Mouse (Mus musculus): ENCODE results near the gene Dscam. TPM values are rescaled to one million over a fixed set of nuclear protein-coding genes. Genes with fewer than 3 reads are reported as not detected.

The Dscam gene
- polyA plus RNA-seq, 1 experiment, result 0.03 TPM

GRCm38 (mm10) chr16:96855060-96855459, 315.5 kb downstream of the Dscam start:
- H3K4me1 ChIP-seq (ENCODE audit: control insufficient read depth, insufficient read depth, insufficient read length, low read length), result no peaks in the 10 kb centered on the region
- H3K4me3 ChIP-seq (ENCODE audit: low read depth, low read length), result no peak overlapping the region
- no peaks in the 10 kb centered on the region for H3K36me3 ChIP-seq (ENCODE audit: control insufficient read depth, insufficient read depth, low read length)
- no peak overlapping the region for H3K27ac ChIP-seq (ENCODE audit: insufficient read depth, low read depth, low read length)
- TF ChIP-seq POLR2A (IDR thresholded peaks at IDR 0.05; ENCODE audit: low read depth, low read length) (no peak), CTCF (IDR thresholded peaks at IDR 0.05; ENCODE audit: extremely low read depth, insufficient read length, insufficient replicate concordance, low read depth, low read length) (no peak)
- 73% methylated on average over 4 of the region's 4 CpGs for WGBS
- no peaks in the 10 kb centered on the region for H3K27me3 ChIP-seq (ENCODE audit: control insufficient read depth, insufficient read depth, low read length)

DNA sequence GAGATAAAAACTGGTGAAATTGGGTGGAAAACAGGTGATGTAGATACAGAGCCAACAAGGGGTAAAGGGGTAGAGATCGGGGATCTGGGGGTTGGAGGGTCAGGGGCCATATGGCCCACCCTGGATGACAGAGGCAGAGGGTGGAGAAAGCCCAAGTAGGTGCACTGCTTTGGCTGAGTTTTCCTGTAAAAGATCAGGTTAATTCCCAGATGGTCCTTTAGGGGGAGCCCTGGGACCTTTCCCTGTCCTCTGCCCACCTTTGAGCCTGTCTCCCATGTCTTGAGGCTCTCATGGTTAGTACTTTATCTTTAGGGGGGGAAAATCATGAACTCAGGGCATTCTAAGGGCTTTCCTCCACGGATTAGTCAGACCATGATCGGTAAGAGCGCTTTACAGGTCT, 318.2 kb downstream of the Dscam start:
- no peaks in the 10 kb centered on the region for H3K36me3 ChIP-seq (ENCODE audit: control insufficient read depth, insufficient read depth, low read length)
- WGBS, result 22% methylated on average over 4 of the region's 4 CpGs
- TF ChIP-seq POLR2A (IDR thresholded peaks at IDR 0.05; ENCODE audit: low read depth, low read length) (no peak), CTCF (IDR thresholded peaks at IDR 0.05; ENCODE audit: extremely low read depth, insufficient read length, insufficient replicate concordance, low read depth, low read length) (peak; percentile 51; the same call in 1 of the 2 replicates)
- H3K4me1 ChIP-seq (ENCODE audit: control insufficient read depth, insufficient read depth, insufficient read length, low read length), result no peaks in the 10 kb centered on the region
- H3K27ac ChIP-seq (ENCODE audit: insufficient read depth, low read depth, low read length), result no peak overlapping the region
- no peaks in the 10 kb centered on the region for H3K27me3 ChIP-seq (ENCODE audit: control insufficient read depth, insufficient read depth, low read length)
- no peak overlapping the region for H3K4me3 ChIP-seq (ENCODE audit: low read depth, low read length)

DNA sequence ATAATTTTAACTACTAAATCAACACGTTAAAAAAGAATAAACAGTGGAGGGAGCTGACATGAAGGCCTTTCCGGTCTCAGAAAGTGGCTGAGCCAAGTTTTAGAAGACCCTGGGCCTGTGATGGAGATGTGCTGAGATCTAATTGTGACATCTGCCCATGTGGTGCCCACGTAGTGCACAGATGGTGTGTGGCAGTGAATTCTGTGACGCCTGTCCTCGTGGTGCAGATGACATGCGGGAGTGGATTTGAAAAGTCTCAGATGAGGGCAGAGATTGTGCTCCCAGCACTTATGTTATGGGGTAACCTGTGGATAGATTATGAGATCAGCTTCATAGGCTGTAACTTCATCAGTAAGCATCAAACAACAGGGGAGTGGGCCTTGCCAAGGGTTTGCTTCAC, 321.6 kb downstream of the Dscam start:
- 76% methylated on average over 6 of the region's 6 CpGs for WGBS
- no peaks in the 10 kb centered on the region for H3K4me1 ChIP-seq (ENCODE audit: control insufficient read depth, insufficient read depth, insufficient read length, low read length)
- no peaks in the 10 kb centered on the region for H3K36me3 ChIP-seq (ENCODE audit: control insufficient read depth, insufficient read depth, low read length)
- no peak overlapping the region for H3K4me3 ChIP-seq (ENCODE audit: low read depth, low read length)
- H3K27ac ChIP-seq (ENCODE audit: insufficient read depth, low read depth, low read length), result no peak overlapping the region
- TF ChIP-seq POLR2A (IDR thresholded peaks at IDR 0.05; ENCODE audit: low read depth, low read length) (no peak), CTCF (IDR thresholded peaks at IDR 0.05; ENCODE audit: extremely low read depth, insufficient read length, insufficient replicate concordance, low read depth, low read length) (no peak)
- no peaks in the 10 kb centered on the region for H3K27me3 ChIP-seq (ENCODE audit: control insufficient read depth, insufficient read depth, low read length)

DNA sequence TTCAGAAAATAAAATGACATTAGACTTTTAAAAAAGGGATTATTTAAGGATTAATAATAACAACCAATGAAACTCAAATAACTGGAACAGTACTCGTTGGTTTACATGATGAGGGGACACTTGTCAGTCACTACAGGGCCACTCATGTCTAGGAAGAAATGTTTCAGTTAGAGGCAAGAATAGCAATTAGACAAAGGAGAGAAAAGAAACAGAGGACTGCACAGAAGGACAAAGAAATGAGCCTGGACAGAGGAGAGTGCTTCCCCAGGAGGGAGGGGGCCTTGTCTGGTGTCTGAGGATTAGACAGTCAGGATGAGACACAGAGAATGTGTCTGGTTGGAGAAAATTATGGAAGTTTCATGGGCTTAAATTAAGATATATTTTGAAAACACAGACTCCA, 324.0 kb downstream of the Dscam start:
- H3K4me3 ChIP-seq (ENCODE audit: low read depth, low read length), result no peak overlapping the region
- TF ChIP-seq POLR2A (IDR thresholded peaks at IDR 0.05; ENCODE audit: low read depth, low read length) (no peak), CTCF (IDR thresholded peaks at IDR 0.05; ENCODE audit: extremely low read depth, insufficient read length, insufficient replicate concordance, low read depth, low read length) (no peak)
- H3K27ac ChIP-seq (ENCODE audit: insufficient read depth, low read depth, low read length), result no peak overlapping the region
- no peaks in the 10 kb centered on the region for H3K27me3 ChIP-seq (ENCODE audit: control insufficient read depth, insufficient read depth, low read length)
- WGBS, result 55% methylated on average over 1 of the region's 1 CpGs
- no peaks in the 10 kb centered on the region for H3K4me1 ChIP-seq (ENCODE audit: control insufficient read depth, insufficient read depth, insufficient read length, low read length)
- no peaks in the 10 kb centered on the region for H3K36me3 ChIP-seq (ENCODE audit: control insufficient read depth, insufficient read depth, low read length)

GRCm38 (mm10) chr16:96846113-96846512, 324.4 kb downstream of the Dscam start:
- Histone ChIP-seq H3K27ac (ENCODE audit: insufficient read depth, low read depth, low read length) (no peak overlapping the region), H3K36me3 (ENCODE audit: control insufficient read depth, insufficient read depth, low read length) (no peaks in the 10 kb centered on the region), H3K4me3 (ENCODE audit: low read depth, low read length) (no peak overlapping the region), H3K27me3 (ENCODE audit: control insufficient read depth, insufficient read depth, low read length) (no peaks in the 10 kb centered on the region), H3K4me1 (ENCODE audit: control insufficient read depth, insufficient read depth, insufficient read length, low read length) (no peaks in the 10 kb centered on the region)
- TF ChIP-seq POLR2A (IDR thresholded peaks at IDR 0.05; ENCODE audit: low read depth, low read length), result no peak
- TF ChIP-seq CTCF (IDR thresholded peaks at IDR 0.05; ENCODE audit: extremely low read depth, insufficient read length, insufficient replicate concordance, low read depth, low read length), result no peak
- WGBS, result 72% methylated on average over 3 of the region's 3 CpGs

GRCm38 (mm10) chr16:96845475-96846098, 325.0 kb downstream of the Dscam start:
- no peaks in the 10 kb centered on the region for H3K27me3 ChIP-seq (ENCODE audit: control insufficient read depth, insufficient read depth, low read length)
- no peak overlapping the region for H3K27ac ChIP-seq (ENCODE audit: insufficient read depth, low read depth, low read length)
- H3K36me3 ChIP-seq (ENCODE audit: control insufficient read depth, insufficient read depth, low read length), result no peaks in the 10 kb centered on the region
- TF ChIP-seq CTCF (IDR thresholded peaks at IDR 0.05; ENCODE audit: extremely low read depth, insufficient read length, insufficient replicate concordance, low read depth, low read length), result no peak
- TF ChIP-seq POLR2A (IDR thresholded peaks at IDR 0.05; ENCODE audit: low read depth, low read length), result no peak
- no peak overlapping the region for H3K4me3 ChIP-seq (ENCODE audit: low read depth, low read length)
- WGBS, result 72% methylated on average over 3 of the region's 3 CpGs
- H3K4me1 ChIP-seq (ENCODE audit: control insufficient read depth, insufficient read depth, insufficient read length, low read length), result no peaks in the 10 kb centered on the region

DNA sequence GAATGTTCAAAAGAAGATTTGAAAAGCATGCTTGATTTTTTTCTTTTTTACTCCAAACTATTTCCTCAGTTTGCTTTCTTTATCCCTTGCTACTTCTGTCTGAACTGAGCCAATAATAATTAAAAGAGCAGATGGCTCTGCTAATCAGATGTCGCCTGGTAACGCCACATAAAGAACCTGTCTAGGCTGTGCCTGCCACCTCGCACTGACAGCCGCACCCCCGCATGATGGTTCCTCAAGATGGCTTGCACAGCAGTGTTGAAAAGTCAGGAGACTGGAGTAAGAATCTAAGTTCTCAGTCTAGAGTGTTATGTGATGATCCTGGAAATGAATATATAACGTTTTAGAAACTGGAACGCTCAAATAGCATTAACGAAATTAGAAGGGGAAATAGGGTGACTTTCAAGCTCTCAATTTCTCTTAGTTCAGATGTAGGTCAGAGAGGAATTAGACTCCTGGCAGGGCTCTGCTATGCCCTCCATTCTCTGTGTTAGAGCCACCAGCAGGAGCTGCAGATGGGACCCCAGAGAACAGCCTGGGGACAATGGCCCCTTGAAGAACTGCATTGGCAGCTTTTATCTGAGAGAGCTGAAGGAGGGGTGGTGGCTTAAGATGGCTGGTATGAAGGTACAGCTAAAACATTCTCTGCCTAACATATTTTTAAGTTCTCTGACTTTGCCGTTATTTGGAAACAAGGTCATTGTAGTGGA, 326.7 kb downstream of the Dscam start:
- Histone ChIP-seq H3K36me3 (ENCODE audit: control insufficient read depth, insufficient read depth, low read length) (no peaks in the 10 kb centered on the region), H3K4me3 (ENCODE audit: low read depth, low read length) (no peak overlapping the region), H3K27ac (ENCODE audit: insufficient read depth, low read depth, low read length) (no peak overlapping the region), H3K4me1 (ENCODE audit: control insufficient read depth, insufficient read depth, insufficient read length, low read length) (no peaks in the 10 kb centered on the region), H3K27me3 (ENCODE audit: control insufficient read depth, insufficient read depth, low read length) (no peaks in the 10 kb centered on the region)
- TF ChIP-seq CTCF (IDR thresholded peaks at IDR 0.05; ENCODE audit: extremely low read depth, insufficient read length, insufficient replicate concordance, low read depth, low read length) (no peak), POLR2A (IDR thresholded peaks at IDR 0.05; ENCODE audit: low read depth, low read length) (no peak)
- WGBS, result 65% methylated on average over 9 of the region's 9 CpGs
